Mouse (Mus musculus) midbrain, embryonic 11.5 days (tissue): ENCODE measurements around the gene Prpf40a. TPM values are rescaled to one million over a fixed set of nuclear protein-coding genes. Genes with fewer than 3 reads are reported as not detected.

ENCODE experiments used
- ATAC-seq: fragments of 200-750 bp; cut with Nextera tagmentation; 2 replicates; pipeline ENCODE4 v1.8.0; 2017; ENCODE audit warnings: moderate TSS enrichment, moderate library complexity; ENCODE audit not compliant: low FRiP score
- DNase-seq: peaks from one replicate; pipeline ENCODE4 v3.0.0; 2015; ENCODE audit warnings: low spot score; ENCODE audit errors: missing footprints
- H3K27ac ChIP-seq: fragments of 300-500 bp; sonication (generic); 2 replicates; pipeline ENCODE4 v1.5.1; 2014; ENCODE audit warnings: low read depth, low read length
- H3K27me3 ChIP-seq: fragments of 300-500 bp; sonication (generic); 2 replicates; pipeline ENCODE4 v1.6.1; 2014; ENCODE audit warnings: mild to moderate bottlenecking, low read length, moderate library complexity, mixed read lengths; ENCODE audit not compliant: control insufficient read depth, insufficient read depth
- H3K36me3 ChIP-seq: fragments of 300-500 bp; sonication (generic); 2 replicates; pipeline ENCODE4 v1.6.1; 2014; ENCODE audit warnings: mild to moderate bottlenecking, low read length, moderate library complexity, mixed read lengths; ENCODE audit not compliant: control insufficient read depth, insufficient read depth
- H3K4me1 ChIP-seq: fragments of 300-500 bp; sonication (generic); 2 replicates; pipeline ENCODE4 v1.6.1; 2014; ENCODE audit warnings: low read length; ENCODE audit not compliant: control insufficient read depth, insufficient read depth
- H3K4me2 ChIP-seq: fragments of 300-500 bp; sonication (generic); 2 replicates; pipeline ENCODE4 v1.6.1; 2014; ENCODE audit warnings: mild to moderate bottlenecking, moderate library complexity
- H3K4me3 ChIP-seq: fragments of 300-500 bp; sonication (generic); 2 replicates; pipeline ENCODE4 v1.5.1; 2014; ENCODE audit warnings: low read depth, low read length
- H3K9ac ChIP-seq: fragments of 300-500 bp; sonication (generic); 2 replicates; pipeline ENCODE4 v1.6.1; 2014; ENCODE audit warnings: low read length
- H3K9me3 ChIP-seq: fragments of 300-500 bp; sonication (generic); 2 replicates; pipeline ENCODE4 v1.6.1; 2016; ENCODE audit warnings: low read length; ENCODE audit not compliant: control insufficient read depth
- WGBS: fragments of 180-500 bp; shearing (Covaris S2); extraction: QIAGEN DNeasy Blood & Tissue Kit; methylation state at CpG from one replicate; pipeline ENCODE4 v1.1.7; 2014; 5-methylcytosine and 5-hydroxymethylcytosine counted together
- polyA plus RNA-seq: library from polyadenylated mRNA; unstranded; fragments of >200 nt; fragmentation: Nextera tagmentation; extraction: Ambion mirVana; gene quantifications from 2 replicates; pipeline ENCODE4 v1.2.1, GENCODE M21; 2014

Gene Prpf40a
- polyA plus RNA-seq, 1 experiment from 2014 or later, result 190 TPM

DNA sequence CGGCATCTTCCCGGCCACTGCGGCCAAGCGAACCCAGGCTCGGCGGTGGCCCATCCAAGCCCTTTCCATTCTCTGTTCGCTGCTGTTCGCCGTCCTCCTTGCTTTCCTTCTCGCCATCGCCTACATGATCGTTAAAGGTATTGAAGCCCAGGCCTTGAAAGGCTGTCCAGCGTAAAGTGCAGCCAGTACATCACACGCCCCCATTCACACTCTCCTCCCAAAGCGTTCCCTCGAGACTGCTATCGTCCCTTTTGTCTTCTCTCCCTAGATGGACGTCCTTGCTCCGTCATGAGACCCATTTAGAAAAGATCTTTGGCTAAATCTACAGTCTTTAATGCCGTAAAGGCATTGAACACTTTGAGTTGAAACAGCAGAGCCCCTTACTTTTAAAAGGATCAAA is 1.3 kb upstream of the Prpf40a start:
- Histone ChIP-seq H3K27ac (peak overlapping the region; percentile 91), H3K4me3 (peak overlapping the region; percentile 74), H3K4me1 (peaks cover 14% of the 10 kb centered on the region), H3K4me2 (peak overlapping the region; percentile 58), H3K36me3 (peaks cover 7% of the 10 kb centered on the region; the same call in 1 of the 2 replicates), H3K9me3 (no peaks in the 10 kb centered on the region), H3K9ac (peak overlapping the region; percentile 95), H3K27me3 (no peaks in the 10 kb centered on the region)
- peak; percentile 2 for ATAC-seq
- under 1% methylated on average over 20 of the region's 20 CpGs for WGBS
- DNase-seq, result peak; percentile 87

DNA sequence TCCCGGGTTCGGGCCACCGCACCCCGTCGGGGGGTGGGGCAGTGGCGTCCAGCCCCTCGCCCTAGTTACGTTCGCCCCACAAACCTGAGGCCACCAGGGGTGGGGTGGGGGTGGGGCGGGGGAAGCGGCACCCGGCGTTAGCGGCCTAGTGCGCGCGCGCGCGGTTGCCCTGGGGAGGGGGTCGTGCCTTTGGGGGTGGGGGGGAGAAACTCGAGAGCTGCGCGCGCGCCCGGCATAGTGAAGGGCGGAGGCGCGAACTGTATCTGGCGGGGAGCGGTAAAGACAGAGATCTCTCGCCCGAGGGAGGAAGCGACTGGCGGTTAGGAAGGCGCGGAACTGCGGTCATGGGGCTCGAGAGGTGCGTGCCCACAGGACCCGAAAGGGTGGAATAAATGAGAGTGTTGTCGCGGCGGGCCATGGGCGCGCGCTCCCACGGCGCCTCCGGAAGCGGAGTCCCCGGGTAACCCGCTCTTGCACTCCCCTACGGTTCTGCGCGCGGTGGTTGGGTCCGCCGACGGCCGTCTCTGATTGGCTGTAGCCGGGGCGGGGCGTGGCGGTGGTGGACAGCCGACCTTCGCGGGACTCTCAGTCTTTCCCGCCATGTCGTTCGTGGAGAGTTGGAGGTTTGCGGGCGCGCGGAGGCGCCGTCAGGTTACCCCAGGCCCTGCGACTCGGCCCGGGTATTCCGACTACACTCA is 588 bp upstream of the Prpf40a start, which contains the start of gene Arl6ip6:
TSS of gene Arl6ip6 (plus strand) at position 204 of the 698 bp plus-strand sequence.
- no peaks in the 10 kb centered on the region for H3K27me3 ChIP-seq
- WGBS, result under 1% methylated on average over 76 of the region's 82 CpGs
- peaks cover 14% of the 10 kb centered on the region for H3K4me1 ChIP-seq
- DNase-seq (peak; percentile 99), ATAC-seq (peak; percentile 91)
- H3K9me3 ChIP-seq, result no peaks in the 10 kb centered on the region
- peak within 1 kb of the TSS; percentile 95 for H3K27ac ChIP-seq
- H3K4me2 ChIP-seq, result peak within 1 kb of the TSS; percentile 58
- H3K36me3 ChIP-seq, result peaks cover 7% of the 10 kb centered on the region; the same call in 1 of the 2 replicates
- H3K9ac ChIP-seq, result peak within 1 kb of the TSS; percentile 95
- H3K4me3 ChIP-seq, result peak within 1 kb of the TSS; percentile 74

DNA sequence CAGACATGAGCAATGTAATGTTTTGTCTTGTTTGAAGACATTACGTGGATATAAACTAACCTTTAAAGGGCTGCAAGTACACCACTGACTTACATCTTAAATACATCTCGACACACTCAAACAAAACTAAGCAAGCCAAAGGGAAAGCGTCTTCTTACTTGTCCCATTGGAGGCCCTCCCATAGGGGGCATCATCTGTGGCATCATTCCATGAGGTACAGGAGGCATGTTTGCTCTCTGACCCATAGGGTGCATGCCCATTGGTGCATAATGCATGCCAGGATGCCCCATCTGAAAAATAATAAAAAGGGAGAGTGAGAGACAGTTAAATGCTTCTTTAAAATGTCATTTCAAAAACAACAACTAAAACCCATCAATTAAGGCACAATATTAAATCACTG is 1.3 kb downstream of the Prpf40a start:
- Histone ChIP-seq H3K4me2 (peak overlapping the region; percentile 54), H3K27ac (no peak overlapping the region), H3K4me3 (peak overlapping the region; percentile 74), H3K36me3 (no peaks in the 10 kb centered on the region; the same call in 1 of the 2 replicates), H3K27me3 (no peaks in the 10 kb centered on the region), H3K9ac (peak overlapping the region; percentile 40; the same call in 1 of the 2 replicates), H3K9me3 (no peaks in the 10 kb centered on the region), H3K4me1 (peaks cover 14% of the 10 kb centered on the region)
- WGBS, result 71% methylated on average over 3 of the region's 3 CpGs
- DNase-seq (peak; percentile 88), ATAC-seq (no peak)

DNA sequence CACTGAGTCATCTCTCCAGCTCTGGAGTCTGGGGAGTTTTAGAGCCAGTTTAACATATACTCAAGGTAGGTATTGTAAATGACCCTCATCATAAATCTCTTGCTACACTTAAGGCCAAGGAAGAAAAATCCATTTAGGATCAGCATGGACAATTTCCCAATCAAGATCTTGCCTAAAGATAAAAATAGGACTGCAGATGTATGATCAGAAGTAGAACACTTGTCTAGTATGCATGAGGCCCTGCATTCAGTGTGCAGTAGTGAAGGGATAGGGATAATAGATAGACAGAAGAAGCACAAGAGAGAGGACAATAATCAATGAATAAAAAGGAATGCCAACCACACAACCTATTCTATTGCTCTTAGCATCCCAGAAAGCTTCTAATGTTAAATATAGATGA is 11.2 kb downstream of the Prpf40a start:
- no peaks in the 10 kb centered on the region for H3K4me1 ChIP-seq
- no peak overlapping the region for H3K27ac ChIP-seq
- ATAC-seq (no peak), DNase-seq (no peak)
- H3K4me2 ChIP-seq, result no peak overlapping the region
- H3K9ac ChIP-seq, result no peak overlapping the region
- no peak overlapping the region for H3K4me3 ChIP-seq
- peaks cover 3% of the 10 kb centered on the region; the same call in 1 of the 2 replicates for H3K36me3 ChIP-seq
- no peaks in the 10 kb centered on the region for H3K27me3 ChIP-seq
- no peaks in the 10 kb centered on the region for H3K9me3 ChIP-seq

DNA sequence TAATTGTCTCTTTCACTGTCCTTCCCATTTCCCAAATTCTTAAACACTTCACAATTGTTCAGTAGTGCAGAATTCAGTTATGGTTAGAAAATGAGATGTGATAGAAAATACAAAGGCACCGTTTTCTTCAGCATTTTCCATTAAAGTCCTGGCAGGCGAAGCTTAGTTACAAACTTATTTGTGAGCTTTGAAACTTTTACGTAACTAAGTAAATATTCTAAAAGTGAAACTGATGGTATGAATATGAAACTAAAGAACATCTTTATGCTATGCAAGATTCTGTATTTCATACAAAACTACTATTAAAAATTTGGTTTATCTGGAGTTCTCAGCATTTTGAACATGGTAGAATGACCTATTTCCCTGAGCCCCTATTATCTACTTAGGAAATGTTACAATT is 12.1 kb downstream of the Prpf40a start:
- no peaks in the 10 kb centered on the region for H3K27me3 ChIP-seq
- no peak for DNase-seq
- H3K36me3 ChIP-seq, result peaks cover 3% of the 10 kb centered on the region; the same call in 1 of the 2 replicates
- no peak overlapping the region for H3K4me3 ChIP-seq
- H3K27ac ChIP-seq, result no peak overlapping the region
- H3K4me1 ChIP-seq, result no peaks in the 10 kb centered on the region
- no peak overlapping the region for H3K4me2 ChIP-seq
- no peak for ATAC-seq
- WGBS, result 92% methylated on average over 3 of the region's 3 CpGs
- H3K9me3 ChIP-seq, result no peaks in the 10 kb centered on the region
- H3K9ac ChIP-seq, result no peak overlapping the region

DNA sequence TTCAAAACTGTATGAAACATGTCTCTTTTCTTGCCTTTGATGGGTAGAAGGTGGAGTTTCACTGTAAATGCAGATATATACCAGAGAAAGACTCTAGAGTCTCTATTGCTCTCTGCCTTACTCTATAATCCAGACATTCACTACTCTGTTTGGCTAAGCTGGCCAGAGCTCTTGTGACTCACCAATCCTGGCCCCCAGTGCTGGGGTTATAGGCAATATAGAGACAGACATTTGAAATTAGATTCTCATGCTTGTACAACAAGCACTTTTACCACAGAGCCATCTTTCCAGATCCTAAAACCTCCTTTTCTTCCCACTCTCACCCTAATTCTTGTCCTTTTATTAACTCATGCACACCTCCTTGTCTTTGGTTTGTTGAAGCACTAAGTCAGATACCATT is 17.1 kb downstream of the Prpf40a start:
- Histone ChIP-seq H3K9me3 (no peaks in the 10 kb centered on the region), H3K27ac (no peak overlapping the region), H3K36me3 (peaks cover 7% of the 10 kb centered on the region; the same call in 1 of the 2 replicates), H3K4me3 (no peak overlapping the region), H3K4me2 (no peak overlapping the region), H3K9ac (no peak overlapping the region), H3K4me1 (no peaks in the 10 kb centered on the region), H3K27me3 (no peaks in the 10 kb centered on the region)
- DNase-seq (peak; percentile 51), ATAC-seq (no peak)

DNA sequence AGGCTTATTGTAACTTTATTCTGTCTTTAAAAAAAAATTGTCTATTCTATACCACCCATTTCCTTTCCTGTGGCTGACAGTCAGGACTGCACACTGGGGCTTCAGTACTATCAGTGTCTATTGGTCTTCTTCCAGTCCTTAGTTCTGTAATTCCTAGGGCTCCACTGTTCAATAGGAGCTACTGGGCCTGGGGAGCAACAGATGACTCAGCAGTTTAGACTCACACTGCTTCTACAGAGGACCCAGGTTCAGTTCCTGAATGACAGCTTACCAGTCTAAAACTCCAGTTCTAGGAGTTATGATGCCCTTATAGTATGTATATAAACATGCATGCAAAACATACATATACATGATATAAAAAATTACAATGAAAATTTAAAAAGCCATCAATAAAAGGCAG is 44.2 kb downstream of the Prpf40a start:
- no peaks in the 10 kb centered on the region for H3K4me1 ChIP-seq
- H3K4me2 ChIP-seq, result no peak overlapping the region
- no peaks in the 10 kb centered on the region for H3K27me3 ChIP-seq
- no peak overlapping the region for H3K27ac ChIP-seq
- H3K9ac ChIP-seq, result no peak overlapping the region
- DNase-seq, result no peak
- peaks cover 9% of the 10 kb centered on the region; the same call in 1 of the 2 replicates for H3K36me3 ChIP-seq
- H3K9me3 ChIP-seq, result no peaks in the 10 kb centered on the region
- ATAC-seq, result no peak
- no peak overlapping the region for H3K4me3 ChIP-seq

DNA sequence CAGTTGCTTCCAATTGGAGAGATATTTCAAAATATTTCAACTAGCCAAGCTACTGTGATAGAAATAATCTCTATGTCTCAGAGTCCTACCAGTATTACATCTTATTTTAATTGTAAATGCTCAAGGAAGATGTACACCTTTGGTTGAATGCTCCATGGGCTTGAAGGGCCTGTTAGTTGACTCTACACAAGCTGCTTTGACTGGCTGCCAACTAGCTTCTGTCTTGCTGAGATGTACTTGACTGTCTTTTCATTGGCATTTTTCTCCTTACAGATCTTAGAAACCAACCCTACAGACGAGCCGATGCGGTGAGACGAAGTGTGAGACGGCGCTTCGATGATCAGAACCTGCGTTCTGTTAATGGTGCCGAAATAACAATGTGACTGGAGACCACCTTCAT is 59.5 kb downstream of the Prpf40a start:
- Histone ChIP-seq H3K36me3 (no peaks in the 10 kb centered on the region), H3K4me1 (no peaks in the 10 kb centered on the region), H3K4me2 (no peak overlapping the region), H3K27me3 (no peaks in the 10 kb centered on the region), H3K9me3 (no peaks in the 10 kb centered on the region), H3K9ac (no peak overlapping the region), H3K4me3 (no peak overlapping the region), H3K27ac (no peak overlapping the region)
- no peak for DNase-seq
- no peak for ATAC-seq
- 96% methylated on average over 9 of the region's 9 CpGs for WGBS

DNA sequence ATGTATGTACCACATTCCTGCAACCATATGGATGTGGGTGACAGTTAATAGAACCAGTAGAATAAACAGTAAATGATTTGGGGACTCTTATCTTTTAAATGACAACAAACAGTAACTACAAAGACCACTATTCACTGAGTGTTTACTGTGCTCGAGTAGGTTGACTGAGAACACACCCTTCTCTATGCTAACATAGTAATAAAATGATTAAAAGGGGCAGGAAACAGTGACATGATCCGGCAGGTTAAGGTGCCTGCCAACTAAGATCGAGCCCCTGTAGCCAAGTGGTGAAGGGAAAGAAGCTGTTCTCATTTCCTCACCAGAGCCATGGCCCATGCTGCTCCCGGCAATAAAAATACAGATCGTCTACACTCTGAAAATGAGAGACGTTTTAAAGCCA is 62.0 kb downstream of the Prpf40a start:
- Histone ChIP-seq H3K4me3 (no peak overlapping the region), H3K27me3 (no peaks in the 10 kb centered on the region), H3K4me1 (no peaks in the 10 kb centered on the region), H3K9ac (no peak overlapping the region), H3K9me3 (no peaks in the 10 kb centered on the region), H3K4me2 (no peak overlapping the region), H3K36me3 (peaks cover 7% of the 10 kb centered on the region), H3K27ac (no peak overlapping the region)
- ATAC-seq (no peak), DNase-seq (no peak)
- WGBS, result 92% methylated on average over 6 of the region's 6 CpGs
